Mouse (Mus musculus): ENCODE measurements at regions not wholly inside any gene's neighbourhood (a gene's known extent, or its start where the extent isn't known, plus 50 kb on each side); places are given as distances from the start of the nearest gene placed in this dataset.
A peak's percentile ranks its signal among the peaks of the same experiment; 100 is the strongest.

DNA sequence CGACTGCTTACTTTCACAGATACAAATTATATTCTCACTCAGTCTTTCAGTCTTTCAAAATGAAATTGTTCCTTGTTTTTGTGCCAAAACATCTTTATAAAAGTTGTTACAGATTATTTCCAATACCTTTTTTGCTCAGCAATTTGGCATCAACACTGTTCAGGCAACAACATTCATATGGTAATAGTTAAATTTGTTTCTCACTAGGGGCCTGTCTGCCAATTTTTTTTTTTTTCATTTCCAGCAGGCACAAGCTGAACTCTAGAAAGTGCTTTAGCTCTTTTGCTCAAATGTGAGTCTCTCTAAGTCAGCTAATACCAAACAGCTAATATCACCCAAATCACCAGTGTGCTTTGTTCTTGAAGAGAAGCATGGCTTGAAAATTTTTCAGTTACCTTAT is 199.4 kb downstream of the Antxr2 start:
- DNase-seq (ENCODE audit: low read depth, low spot score) = no peak

DNA sequence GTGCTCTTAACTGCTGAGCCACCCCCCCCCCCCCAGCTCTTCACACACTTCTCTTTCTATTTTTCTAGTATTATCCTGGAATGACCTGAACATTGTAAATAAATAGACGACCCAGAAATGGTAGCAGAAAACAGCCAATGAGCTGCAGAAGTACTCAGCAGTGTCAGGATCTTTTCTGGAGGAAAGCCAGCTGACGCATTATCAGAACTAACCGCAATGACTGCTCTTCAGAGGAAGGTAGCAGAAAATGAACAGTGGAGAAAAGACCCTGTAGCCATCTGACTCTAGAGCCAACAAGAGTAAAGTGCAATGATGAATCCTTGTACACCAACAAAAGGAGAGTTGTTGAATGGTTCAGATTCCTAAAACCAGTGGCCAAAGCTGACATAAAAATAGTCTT is 213.4 kb downstream of the Antxr2 start:
- DNase-seq (ENCODE audit: low read depth, low spot score) = no peak

GRCm38 (mm10) chr5:97815357-97815756 is 215.5 kb downstream of the Antxr2 start:
- DNase-seq (ENCODE audit: low read depth, low spot score) = no peak

DNA sequence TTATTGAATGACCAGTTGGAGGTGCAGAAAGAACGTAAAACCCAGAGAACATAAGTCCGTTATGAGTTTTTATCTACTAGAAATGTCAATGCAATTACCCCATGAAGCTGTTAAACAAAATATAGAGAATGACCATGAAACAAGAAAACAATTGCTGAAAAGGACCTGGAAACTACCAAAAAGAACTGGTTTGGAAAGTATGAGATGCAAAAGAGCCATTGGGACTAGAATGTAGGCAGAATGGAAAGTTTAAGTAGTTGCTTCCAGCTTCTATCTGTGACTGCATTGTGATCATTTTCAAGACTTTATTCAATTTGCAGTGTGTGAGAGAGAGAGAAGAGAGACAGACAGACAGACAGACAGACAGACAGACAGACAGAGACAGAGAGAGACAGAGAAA is 216.1 kb downstream of the Antxr2 start:
- no peak for DNase-seq (ENCODE audit: low read depth, low spot score)

GRCm38 (mm10) chr5:97812611-97813350 is 218.1 kb downstream of the Antxr2 start:
- DNase-seq (ENCODE audit: low read depth, low spot score) = peak; percentile 61

- DNase-seq (ENCODE audit: low read depth, low spot score) = no peak
Observed at GRCm38 (mm10) chr5:97809007-97809406, 221.8 kb downstream of the Antxr2 start.

DNA sequence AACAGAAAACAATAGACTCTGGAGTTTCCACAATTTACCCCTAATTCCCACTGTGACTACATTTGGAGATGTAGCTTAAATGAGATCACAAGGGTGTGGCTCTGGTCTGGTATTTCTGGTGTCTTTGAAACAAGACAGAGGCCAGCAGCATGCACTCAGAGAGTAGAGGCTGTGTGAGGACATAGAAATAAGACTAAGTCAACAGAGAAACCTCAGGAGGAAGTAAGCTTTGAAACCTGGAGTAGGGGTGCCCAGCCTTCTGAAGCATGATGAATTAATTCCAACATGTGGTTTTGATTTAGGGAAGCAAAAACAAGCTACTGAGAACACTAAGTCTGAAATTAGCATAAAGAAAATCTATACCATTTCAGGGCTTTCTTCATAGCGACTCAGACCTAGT is 223.7 kb downstream of the Antxr2 start:
- DNase-seq (ENCODE audit: low read depth, low spot score) = peak; percentile 4

- DNase-seq (ENCODE audit: low read depth, low spot score) = no peak
Observed at GRCm38 (mm10) chr5:97806754-97807153, 224.1 kb downstream of the Antxr2 start.

- no peak for DNase-seq (ENCODE audit: low read depth, low spot score)
Observed at GRCm38 (mm10) chr5:97800017-97800416, 230.8 kb downstream of the Antxr2 start.

DNA sequence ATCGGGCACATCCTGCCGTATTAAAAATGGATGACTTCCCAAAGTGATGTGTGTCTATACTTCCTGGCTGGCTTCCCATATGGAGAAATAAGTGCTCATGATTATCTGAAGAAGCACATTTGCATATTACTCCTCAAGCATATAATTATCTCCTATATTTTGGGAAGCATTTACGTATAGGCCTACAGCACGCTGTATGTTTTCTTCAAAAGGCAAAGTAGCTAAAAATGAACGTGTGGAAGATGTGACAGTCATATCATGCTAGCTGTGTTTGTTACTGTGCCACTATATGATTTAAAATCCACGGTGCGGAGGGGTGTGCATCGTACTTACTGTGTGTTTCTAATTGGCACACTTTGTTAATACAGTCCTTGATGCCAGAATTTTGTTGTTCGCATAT is 242.7 kb downstream of the Antxr2 start:
- DNase-seq (ENCODE audit: low read depth, low spot score) = no peak

- DNase-seq (ENCODE audit: low read depth, low spot score) = no peak
Observed at GRCm38 (mm10) chr5:97787001-97787400, 243.8 kb downstream of the Antxr2 start.

GRCm38 (mm10) chr5:97775100-97775499 is 255.7 kb downstream of the Antxr2 start:
- peak; percentile 16 for DNase-seq (ENCODE audit: low read depth, low spot score)

GRCm38 (mm10) chr5:97773451-97773850 is 257.4 kb downstream of the Antxr2 start:
- DNase-seq (ENCODE audit: low read depth, low spot score) = peak; percentile 32

DNA sequence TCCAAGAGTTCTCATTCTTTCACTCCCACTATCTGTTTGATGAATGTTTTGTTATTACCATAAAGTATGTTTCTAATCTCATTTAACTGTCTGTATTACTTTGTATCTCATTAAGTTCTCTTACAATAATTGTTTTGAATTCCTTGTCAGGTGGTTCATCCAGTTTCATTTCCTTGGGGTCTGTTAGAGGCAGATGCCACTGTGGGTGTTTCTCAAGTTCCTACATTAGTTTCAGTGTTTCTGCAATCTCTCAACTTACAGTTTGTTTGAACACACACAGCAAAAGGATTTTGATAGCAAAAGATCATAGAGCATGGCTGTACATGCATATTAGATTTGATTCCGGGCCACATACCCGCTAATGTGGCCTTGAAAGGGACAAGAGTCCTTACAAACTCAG is 280.5 kb upstream of the Gk2 start:
- no peak for DNase-seq (ENCODE audit: low read depth, low spot score)

DNA sequence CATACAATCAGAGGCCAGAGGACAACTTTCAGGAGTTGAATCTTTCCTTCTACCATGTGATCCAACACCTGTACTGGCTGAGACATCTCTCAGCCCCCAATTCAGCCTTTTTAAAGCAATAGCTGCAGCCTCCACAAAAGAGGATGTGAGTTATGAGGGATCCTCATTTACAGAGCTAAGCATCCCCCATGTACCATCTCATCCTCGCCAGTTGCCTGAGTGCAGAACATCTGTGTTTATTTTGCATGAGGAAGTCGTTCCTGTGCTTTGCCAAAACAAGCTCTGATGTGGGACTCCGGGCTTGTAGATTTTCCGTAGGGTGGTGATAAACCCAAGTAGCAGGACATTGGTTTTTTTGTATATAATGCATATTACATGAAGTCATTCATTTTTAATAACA is 274.1 kb upstream of the Gk2 start:
- DNase-seq (ENCODE audit: low read depth, low spot score) = no peak

DNA sequence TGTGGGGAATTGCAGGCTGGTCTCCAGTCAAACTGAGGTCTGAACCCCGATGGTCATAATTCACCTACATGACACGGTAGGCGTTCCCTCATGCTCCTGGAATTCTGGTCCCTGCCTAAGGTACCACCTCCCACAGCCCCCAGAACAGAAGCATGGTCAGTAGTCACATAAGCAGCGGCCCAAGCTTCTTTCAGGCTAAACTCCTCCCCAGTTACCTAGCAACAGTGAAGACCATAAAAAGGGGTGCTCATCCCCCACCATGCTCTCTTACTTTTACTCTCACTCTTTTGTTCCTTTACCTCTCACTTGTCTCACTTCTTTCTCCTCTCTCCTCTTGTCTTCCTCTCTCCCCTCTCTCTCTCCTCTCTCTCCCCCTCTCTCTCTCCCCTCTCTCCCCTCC is 262.5 kb upstream of the Gk2 start:
- peak; percentile 2 for DNase-seq (ENCODE audit: low read depth, low spot score)

GRCm38 (mm10) chr5:97705270-97705669 is 248.4 kb upstream of the Gk2 start:
- DNase-seq (ENCODE audit: low read depth, low spot score) = no peak

DNA sequence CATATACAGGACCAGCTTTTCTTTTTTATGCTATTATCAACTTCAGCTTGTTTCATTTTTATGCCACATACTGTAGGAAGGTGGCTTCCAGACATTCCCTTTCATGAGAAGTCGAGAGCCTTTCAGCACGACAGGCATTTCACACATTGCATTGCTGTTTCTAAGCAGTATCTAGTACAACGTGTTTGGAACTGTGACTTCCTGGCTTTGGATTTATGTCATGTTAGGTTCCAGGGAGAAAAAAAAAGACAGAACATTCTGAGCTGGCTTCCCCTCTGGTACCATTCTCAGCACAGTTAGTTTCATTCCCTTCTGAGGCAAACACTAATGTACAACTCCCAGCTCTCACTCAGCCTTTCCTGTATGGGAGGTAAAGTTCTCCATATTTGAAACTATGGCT is 243.7 kb upstream of the Gk2 start:
- DNase-seq (ENCODE audit: low read depth, low spot score) = no peak

- no peak for DNase-seq (ENCODE audit: low read depth, low spot score)
Observed at GRCm38 (mm10) chr5:97697581-97698134, 240.8 kb upstream of the Gk2 start.

- DNase-seq (ENCODE audit: low read depth, low spot score) = no peak
Observed at GRCm38 (mm10) chr5:97693333-97693940, 236.6 kb upstream of the Gk2 start.

GRCm38 (mm10) chr5:97685443-97685842 is 228.6 kb upstream of the Gk2 start:
- DNase-seq (ENCODE audit: low read depth, low spot score) = no peak

- DNase-seq (ENCODE audit: low read depth, low spot score) = no peak
Observed at GRCm38 (mm10) chr5:97684592-97685258, 227.9 kb upstream of the Gk2 start.

DNA sequence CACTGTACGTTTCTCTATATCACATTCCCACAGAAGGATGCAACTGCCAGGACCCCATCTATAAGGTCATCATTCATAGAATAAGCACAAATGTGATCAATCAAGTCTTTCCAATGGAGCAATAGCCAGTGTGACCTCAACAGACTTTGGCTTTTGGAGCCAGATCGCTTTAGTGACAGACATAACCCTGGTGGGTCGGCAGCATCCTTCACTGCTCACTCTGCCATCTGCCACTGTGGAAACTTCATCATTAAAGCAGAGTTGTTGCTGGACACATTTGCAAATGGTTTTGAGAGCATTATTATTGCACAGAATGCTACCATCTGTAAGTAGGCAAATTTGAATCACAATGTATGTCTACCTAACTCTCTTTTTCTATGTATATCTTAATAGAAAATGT is 212.9 kb upstream of the Gk2 start:
- no peak for DNase-seq (ENCODE audit: low read depth, low spot score)
